Mouse (Mus musculus): ENCODE measurements around the gene Fbxo48.

Gene Fbxo48

DNA sequence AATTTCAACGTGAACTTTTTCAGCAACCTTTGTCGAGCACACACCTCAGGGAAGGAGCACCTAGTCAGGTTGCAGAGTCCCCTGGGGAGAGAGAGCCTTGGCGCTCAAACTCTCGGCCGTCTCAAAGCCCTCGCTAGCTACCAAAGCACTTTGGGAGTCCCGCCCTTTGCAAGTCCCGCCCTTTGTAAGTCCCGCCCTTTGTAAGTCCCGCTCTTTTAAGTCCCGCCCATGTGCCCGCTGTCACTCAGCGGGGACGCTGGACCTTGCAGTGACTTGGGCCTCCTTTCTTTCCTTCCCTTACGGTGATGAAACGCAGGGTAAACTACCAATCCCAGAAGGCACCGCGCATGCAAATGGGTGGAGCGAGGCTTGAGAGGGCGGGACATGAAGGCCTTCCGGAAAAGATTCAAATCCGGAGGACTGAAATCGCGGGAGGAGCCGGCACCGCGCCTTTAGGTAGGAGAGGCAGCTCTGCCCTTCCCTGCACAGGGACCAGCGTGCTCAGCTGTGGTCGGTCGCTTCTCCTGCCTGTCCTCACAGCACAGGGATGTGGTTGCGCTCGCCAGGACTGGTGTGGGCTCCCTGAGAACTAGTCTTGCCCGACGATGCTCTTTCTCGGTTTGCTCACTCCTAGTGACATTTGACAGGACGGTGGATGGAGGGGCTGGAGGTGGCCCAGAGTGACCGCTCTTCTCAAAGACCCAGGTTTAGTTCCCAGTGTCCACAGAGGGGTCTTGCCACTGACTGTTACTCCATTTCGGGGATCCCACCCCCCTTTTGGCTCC, at the start of gene Fbxo48:
Fbxo48 (plus strand) TSS at position 400 of the 785 bp plus-strand sequence.
- peak; percentile 97 for DNase-seq

DNA sequence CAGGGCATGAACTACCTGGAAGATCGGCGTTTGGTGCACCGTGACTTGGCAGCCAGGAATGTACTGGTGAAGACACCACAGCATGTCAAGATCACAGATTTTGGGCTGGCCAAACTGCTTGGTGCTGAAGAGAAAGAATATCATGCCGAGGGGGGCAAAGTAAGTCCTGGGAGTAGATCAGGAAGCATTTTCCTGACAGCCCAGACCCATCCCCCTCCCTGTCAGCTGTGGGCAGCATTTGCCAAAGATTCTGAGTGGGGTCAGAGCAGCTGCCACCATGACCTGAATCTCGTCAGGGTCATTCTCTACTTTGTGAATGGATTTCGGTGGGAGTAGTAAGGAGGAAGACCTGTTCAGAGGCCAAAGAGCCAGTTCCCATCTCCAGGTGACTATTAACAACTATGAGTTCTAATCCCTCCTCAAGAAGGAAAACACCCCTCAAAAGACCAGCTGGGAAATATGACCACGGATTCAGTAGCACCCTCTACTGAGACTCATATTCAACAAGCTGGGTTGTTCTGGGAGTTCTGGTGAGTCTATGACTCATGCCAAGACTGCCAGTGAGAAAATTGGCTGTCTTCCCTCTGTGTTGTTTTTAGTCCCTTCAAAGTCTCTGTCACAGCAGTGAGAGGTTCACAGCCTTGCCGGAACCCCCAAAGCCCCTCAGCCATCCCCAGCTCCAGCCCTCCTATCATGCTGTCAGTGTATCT, 46.7 kb upstream of the Fbxo48 start:
- DNase-seq = peak; percentile 32

DNA sequence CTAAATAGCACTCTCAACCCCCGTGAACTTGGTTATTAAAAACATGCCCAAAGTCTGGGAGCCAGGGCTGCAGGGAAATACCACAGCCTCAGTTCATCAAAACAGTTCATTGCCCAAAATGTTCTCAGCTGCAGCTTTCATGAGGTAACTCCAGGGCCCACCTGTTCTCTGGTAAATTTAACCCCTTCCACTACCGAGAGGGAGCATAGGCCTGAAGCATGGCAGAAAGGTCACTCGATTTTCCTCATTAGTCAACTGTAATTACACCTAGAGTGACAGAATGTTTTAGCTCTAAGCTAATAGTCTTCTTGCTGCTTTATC, 46.2 kb upstream of the Fbxo48 start:
- no peak for DNase-seq

DNA sequence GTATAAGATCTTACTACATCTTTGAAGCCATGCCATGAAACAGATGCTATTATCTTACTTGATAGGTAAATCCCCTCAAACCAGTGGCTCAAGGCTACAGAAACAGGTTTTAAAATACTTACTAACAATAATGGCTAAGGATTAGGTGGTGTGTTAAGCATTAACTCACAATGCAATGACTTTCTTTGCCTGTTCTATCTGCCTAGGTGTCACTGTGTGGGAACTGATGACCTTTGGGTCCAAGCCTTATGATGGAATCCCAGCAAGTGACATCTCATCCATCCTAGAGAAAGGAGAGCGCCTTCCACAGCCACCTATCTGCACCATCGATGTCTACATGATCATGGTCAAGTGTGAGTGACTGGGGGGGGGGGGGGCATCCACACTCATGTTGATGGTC, 44.6 kb upstream of the Fbxo48 start:
- no peak for DNase-seq

GRCm38 (mm10) chr11:16907517-16908129, 43.6 kb upstream of the Fbxo48 start:
- DNase-seq = no peak

GRCm38 (mm10) chr11:16914756-16915155, 36.4 kb upstream of the Fbxo48 start:
- DNase-seq = no peak

DNA sequence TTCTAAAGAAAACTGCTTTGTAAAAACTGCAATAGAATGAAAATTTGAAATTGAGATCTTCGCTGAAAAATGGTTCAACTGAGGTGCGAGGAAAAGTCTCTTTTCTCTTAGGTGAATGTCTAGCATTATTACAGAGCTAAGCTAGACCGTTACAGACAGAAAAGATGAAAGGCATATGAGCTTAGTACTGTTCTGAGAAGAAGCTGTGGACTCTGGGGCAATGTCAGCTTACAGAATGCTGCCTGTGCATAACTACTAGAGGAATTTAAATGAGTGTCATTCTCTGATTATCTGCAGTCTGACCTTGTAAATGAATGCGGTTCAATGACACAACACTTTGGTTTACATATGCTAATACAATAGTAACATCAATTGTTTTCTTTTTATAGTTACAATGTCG, 35.3 kb upstream of the Fbxo48 start:
- DNase-seq = no peak

DNA sequence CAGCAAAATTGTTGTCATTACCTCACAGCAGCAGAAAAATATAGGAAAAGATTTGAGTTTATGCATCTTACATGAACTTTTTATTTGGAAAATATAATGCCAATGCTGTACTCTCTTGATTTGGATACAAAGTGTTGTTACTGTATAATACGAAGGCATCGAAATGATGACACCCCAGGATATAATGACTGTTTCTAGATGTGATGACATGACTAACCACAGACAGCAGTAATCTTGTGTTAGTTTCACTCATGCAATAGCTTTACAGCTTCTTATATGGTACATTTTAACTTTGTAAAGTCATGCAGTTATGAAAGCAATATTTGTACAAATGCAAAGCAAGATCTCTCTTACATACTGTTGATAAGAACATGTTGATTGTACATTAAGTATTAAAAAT, 33.7 kb upstream of the Fbxo48 start:
- no peak for DNase-seq

DNA sequence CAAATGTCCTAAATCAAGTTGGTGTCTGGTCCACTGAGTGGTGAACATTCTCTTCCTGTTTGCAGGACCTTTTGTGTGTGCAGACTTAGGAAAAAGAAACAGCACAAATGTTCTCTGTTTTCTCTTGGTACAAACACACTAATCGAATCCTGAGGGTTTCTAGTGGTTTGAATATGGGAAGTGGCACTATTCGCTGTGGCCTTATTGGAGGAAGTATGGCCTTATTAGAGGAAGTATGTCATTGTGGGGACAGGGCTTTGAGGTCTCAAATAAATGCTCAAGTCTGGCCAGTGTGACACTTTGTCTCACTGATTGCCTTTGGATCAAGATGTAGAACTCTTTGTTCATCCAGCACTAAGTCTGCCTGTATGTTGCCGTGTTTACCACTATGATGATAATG, 19.0 kb upstream of the Fbxo48 start:
- DNase-seq = no peak

DNA sequence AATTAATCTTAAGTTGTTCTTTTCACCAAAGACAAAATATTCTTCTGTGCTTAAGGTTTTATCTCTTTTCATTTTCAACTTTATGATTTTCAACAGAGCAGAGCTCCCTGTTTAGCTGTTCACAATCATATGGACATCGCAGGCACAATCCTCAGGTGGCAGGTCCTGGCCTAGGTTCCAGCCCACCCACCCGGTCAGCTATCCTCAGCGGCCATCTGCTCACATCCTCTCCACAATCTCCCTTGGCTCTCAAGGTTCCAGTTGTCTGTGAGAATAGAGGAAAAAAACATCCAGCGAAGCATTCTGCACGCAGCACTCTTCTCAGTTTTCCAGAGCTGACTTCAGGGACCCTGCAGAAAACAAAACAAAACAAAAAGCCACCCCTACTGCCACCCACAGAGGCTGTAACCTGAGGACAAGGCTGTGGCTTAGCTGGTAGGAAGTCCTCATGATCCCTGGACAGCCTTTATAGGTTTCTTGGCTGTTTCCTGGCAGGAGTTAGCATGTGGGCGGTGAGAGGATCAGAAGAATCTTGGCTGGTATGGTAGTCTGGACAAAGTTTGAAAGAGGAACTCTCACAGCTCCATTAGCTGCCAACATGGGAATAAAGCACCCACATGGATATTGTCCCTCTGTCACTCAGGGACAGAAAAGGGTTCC, 15.5 kb upstream of the Fbxo48 start:
- no peak for DNase-seq

GRCm38 (mm10) chr11:16941103-16941793, 9.9 kb upstream of the Fbxo48 start:
- DNase-seq = peak; percentile 52

- no peak for DNase-seq
These were observed 9.2 kb upstream of the Fbxo48 start for GRCm38 (mm10) chr11:16941973-16942452.

DNA sequence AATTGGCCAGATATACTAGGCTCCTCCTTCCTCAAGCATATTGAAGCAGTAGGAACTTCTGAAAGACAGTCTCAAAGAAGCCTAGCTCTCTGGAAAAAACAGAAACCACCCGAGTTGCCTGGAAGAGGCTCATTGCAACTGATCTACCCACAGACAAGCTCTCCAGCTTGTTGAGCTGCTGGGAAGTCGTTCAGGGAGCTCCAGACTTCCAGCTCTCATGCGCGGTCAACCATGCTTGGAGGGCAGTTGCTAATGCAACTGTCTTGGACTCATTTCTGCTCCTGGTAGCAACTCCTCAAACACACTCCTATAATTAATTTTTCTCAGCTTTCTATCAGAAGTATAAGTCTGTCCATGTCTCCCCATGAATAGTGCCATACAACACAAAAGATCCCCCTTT, 8.2 kb upstream of the Fbxo48 start:
- no peak for DNase-seq

DNA sequence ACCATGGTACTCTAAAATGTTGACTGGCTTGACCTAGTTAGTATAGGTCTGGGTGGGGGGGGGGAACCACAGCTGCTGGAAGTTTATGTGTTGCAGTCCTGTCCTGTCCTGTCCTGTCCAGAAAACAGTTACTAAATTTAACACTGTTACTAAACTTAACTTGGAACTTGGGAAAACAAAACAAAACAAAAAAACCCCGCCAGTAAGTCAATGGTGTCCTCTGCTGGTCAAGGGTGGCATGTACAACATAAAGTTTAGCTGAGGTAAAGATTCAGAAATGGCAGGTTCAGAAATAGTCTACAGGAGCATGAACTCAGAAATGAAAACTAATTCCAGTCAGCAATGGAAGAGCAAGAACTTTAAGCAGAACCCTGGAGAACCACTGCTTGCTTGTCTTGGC, 2.4 kb upstream of the Fbxo48 start:
- no peak for DNase-seq

GRCm38 (mm10) chr11:16950226-16950975, 774 bp upstream of the Fbxo48 start:
- DNase-seq = no peak

GRCm38 (mm10) chr11:16951761-16952010, 511 bp downstream of the Fbxo48 start:
- DNase-seq = no peak

GRCm38 (mm10) chr11:16956115-16956862, 5.1 kb downstream of the Fbxo48 start:
- DNase-seq = no peak

- DNase-seq = no peak
These were observed 5.9 kb downstream of the Fbxo48 start for GRCm38 (mm10) chr11:16957030-16957429.

GRCm38 (mm10) chr11:16958520-16958919, 7.3 kb downstream of the Fbxo48 start:
- no peak for DNase-seq

GRCm38 (mm10) chr11:16967806-16968205, 16.6 kb downstream of the Fbxo48 start:
- DNase-seq = peak; percentile 54

DNA sequence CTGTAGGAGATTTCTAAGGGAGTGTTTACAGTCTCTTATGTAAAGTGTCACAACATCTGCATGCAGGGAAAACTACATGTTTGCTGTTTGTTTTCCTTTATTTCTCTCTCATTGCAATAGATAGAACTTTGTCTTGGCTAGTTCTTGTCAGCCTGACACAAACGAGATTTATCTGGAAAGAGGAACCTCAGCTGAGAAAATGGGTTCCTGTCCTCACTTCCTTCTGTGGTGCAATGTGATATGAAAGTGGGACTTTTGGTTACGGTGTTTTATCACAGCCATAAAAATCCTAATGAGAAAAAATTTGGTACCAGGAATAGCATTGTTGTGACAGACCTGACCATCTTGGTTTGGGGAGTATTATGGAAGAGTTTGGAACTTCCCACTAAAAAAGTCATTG, 18.5 kb downstream of the Fbxo48 start:
- DNase-seq = no peak

- no peak for DNase-seq
These were observed 20.9 kb downstream of the Fbxo48 start for GRCm38 (mm10) chr11:16972027-16972426.

Measured in layer of hippocampus, adult 9-11 months (tissue).